Comparison of ENCODE assay signal across 8 mouse cellular contexts in the genomic region with DNA sequence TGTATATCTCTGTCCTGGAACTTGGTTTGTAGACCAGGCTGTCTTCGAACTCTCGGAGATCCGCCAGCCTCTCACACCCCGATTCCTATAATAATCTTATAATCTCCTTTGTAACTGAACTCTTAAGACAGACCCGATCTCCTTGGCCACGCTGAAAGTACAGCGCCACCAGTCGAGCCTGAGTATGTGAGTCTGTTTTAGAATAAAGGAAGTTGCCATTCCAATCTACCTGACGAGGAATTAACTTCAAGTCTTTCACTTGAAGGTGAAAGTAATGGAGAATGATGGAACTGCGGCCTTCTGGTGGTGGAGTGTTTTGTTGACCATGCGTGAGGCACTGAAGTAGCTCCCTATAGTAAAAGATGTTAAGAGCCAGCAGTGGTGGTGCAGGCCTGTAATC. TPM values are rescaled to one million over a fixed set of nuclear protein-coding genes. Genes with fewer than 3 reads are reported as not detected.
DNase-seq lines count a peak whose midpoint lies in the region; ATAC-seq and TF ChIP-seq lines count a peak whose summit lies in the region.

No protein-coding gene starts in this region.

- H3K36me3 ChIP-seq in liver, adult 2 months (ENCODE audit: control insufficient read depth, insufficient read depth, low read length), result peaks cover 6% of the 10 kb centered on the region; the same call in 1 of the 2 replicates
- peaks cover 26% of the 10 kb centered on the region for H3K36me3 ChIP-seq in hindbrain, embryonic 12.5 days
- peaks cover 16% of the 10 kb centered on the region; the same call in 1 of the 2 replicates for H3K36me3 ChIP-seq in liver, embryonic 11.5 days (ENCODE audit: control insufficient read depth, insufficient read depth, low read length)
- H3K36me3 ChIP-seq in stomach, embryonic 16.5 days (ENCODE audit: control insufficient read depth, insufficient read depth, low read length), result peaks cover 12% of the 10 kb centered on the region

- 53% methylated on average over 11 of the region's 11 CpGs for WGBS in liver, adult 2 months
- WGBS in hindbrain, embryonic 12.5 days, result 36% methylated on average over 11 of the region's 11 CpGs
- WGBS in liver, embryonic 11.5 days, result 42% methylated on average over 11 of the region's 11 CpGs
- 31% methylated on average over 11 of the region's 11 CpGs for WGBS in stomach, embryonic 16.5 days

- peak; percentile 16 for DNase-seq in liver, adult 2 months (ENCODE audit: extremely low read depth, low read depth, low spot score)
- DNase-seq in liver, result no peak
- DNase-seq in c-Kit-positive CD71-positive TER-119-negative erythroid progenitor cells, embryonic 14.5 days (ENCODE audit: low read depth), result peak; percentile 20
- no peak for DNase-seq in liver, embryonic 11.5 days (ENCODE audit: low spot score)
- DNase-seq in ovary, postnatal 14 days (ENCODE audit: low spot score), result no peak
- DNase-seq in gastrocnemius, postnatal 4 days (ENCODE audit: low spot score in 2 of 2), result no peak

- no peak overlapping the region for H3K4me3 ChIP-seq in liver, adult 2 months (ENCODE audit: insufficient read depth, low read depth, low read length)
- H3K4me3 ChIP-seq in hindbrain, embryonic 12.5 days, result peak overlapping the region; percentile 71
- H3K4me3 ChIP-seq in liver, embryonic 11.5 days (ENCODE audit: low read depth, low read length), result peak overlapping the region; percentile 75
- H3K4me3 ChIP-seq in stomach, embryonic 16.5 days (replicated peaks; ENCODE audit: low read length), result peak overlapping the region; percentile 97

- peak overlapping the region; percentile 96 for H3K4me2 ChIP-seq in hindbrain, embryonic 12.5 days (replicated peaks)
- H3K4me2 ChIP-seq in liver, embryonic 11.5 days, result peak overlapping the region; percentile 89
- H3K4me2 ChIP-seq in stomach, embryonic 16.5 days (ENCODE audit: low read depth, low read length), result peak overlapping the region; percentile 57

- no peak overlapping the region for H3K9ac ChIP-seq in liver, adult 2 months (ENCODE audit: low read depth, low read length)
- peak overlapping the region; percentile 83; the same call in 1 of the 2 replicates for H3K9ac ChIP-seq in hindbrain, embryonic 12.5 days
- H3K9ac ChIP-seq in liver, embryonic 11.5 days (ENCODE audit: low read depth, low read length), result peak overlapping the region; percentile 80
- H3K9ac ChIP-seq in stomach, embryonic 16.5 days (ENCODE audit: low read length), result peak overlapping the region; percentile 93

- ATAC-seq in hindbrain, embryonic 12.5 days (ENCODE audit: low FRiP score), result no peak
- ATAC-seq in liver, embryonic 11.5 days (replicated peaks; ENCODE audit: low FRiP score), result no peak
- no peak for ATAC-seq in stomach, embryonic 16.5 days (ENCODE audit: insufficient read depth, low FRiP score)

- no peaks in the 10 kb centered on the region for H3K27me3 ChIP-seq in liver, adult 2 months (ENCODE audit: control insufficient read depth, insufficient read depth, low read length)
- no peaks in the 10 kb centered on the region for H3K27me3 ChIP-seq in hindbrain, embryonic 12.5 days
- no peaks in the 10 kb centered on the region for H3K27me3 ChIP-seq in liver, embryonic 11.5 days (replicated peaks; ENCODE audit: control insufficient read depth, insufficient read depth, low read length)
- H3K27me3 ChIP-seq in stomach, embryonic 16.5 days (ENCODE audit: control insufficient read depth, insufficient read depth, low read length), result no peaks in the 10 kb centered on the region

- no peak for TF ChIP-seq CTCF in liver, adult 2 months (IDR thresholded peaks at IDR 0.05; ENCODE audit: low read depth, low read length)

- no peak for TF ChIP-seq POLR2A in liver, adult 2 months (IDR thresholded peaks at IDR 0.05; ENCODE audit: extremely low read depth, insufficient read depth, low read length)

- no peak overlapping the region for H3K27ac ChIP-seq in liver, adult 2 months (replicated peaks; ENCODE audit: insufficient read depth, low read depth, low read length)
- 0 out of 2 replicates have a peak overlapping the region, but pooled peaks have one; percentile 35 for H3K27ac ChIP-seq in hindbrain, embryonic 12.5 days
- H3K27ac ChIP-seq in liver, embryonic 11.5 days (ENCODE audit: low read depth, low read length), result no peak overlapping the region
- peak overlapping the region; percentile 89; the same call in 1 of the 2 replicates for H3K27ac ChIP-seq in stomach, embryonic 16.5 days (ENCODE audit: low read length)

- H3K9me3 ChIP-seq in hindbrain, embryonic 12.5 days (replicated peaks), result no peaks in the 10 kb centered on the region
- no peaks in the 10 kb centered on the region for H3K9me3 ChIP-seq in liver, embryonic 11.5 days (ENCODE audit: control insufficient read depth, low read length)
- H3K9me3 ChIP-seq in stomach, embryonic 16.5 days (replicated peaks; ENCODE audit: control insufficient read depth, low read length), result no peaks in the 10 kb centered on the region

- peaks cover 9% of the 10 kb centered on the region for H3K4me1 ChIP-seq in liver, adult 2 months (ENCODE audit: control insufficient read depth, insufficient read depth, low read length)
- H3K4me1 ChIP-seq in hindbrain, embryonic 12.5 days, result peaks cover 10% of the 10 kb centered on the region
- H3K4me1 ChIP-seq in liver, embryonic 11.5 days (replicated peaks; ENCODE audit: control insufficient read depth, insufficient read depth, low read length), result peaks cover 5% of the 10 kb centered on the region
- peaks cover 13% of the 10 kb centered on the region for H3K4me1 ChIP-seq in stomach, embryonic 16.5 days (ENCODE audit: control insufficient read depth, insufficient read depth, low read length)

- H3K79me2 ChIP-seq in liver, adult 2 months (ENCODE audit: control insufficient read depth, insufficient read depth, low read length), result peaks cover 10% of the 10 kb centered on the region; the same call in 1 of the 2 replicates

RNA-seq across cellular contexts. Expression of a gene that starts 0.8 kb away (rescaled TPM):
- total RNA-seq in liver, adult 2 months (2014; rRNA removed), result 2.0 and 2.1 TPM in 2 replicates
- 3.2 and 4.8 TPM in 2 replicates for polyA plus RNA-seq in liver, adult 2 months (2012; rRNA removed)
- polyA plus RNA-seq in hindbrain, embryonic 12.5 days (2016; fragmentation: Nextera tagmentation; extraction: Ambion mirVana), result 62.9 and 71.2 TPM in 2 replicates
- 59.9 and 65.5 TPM in 2 replicates for polyA plus RNA-seq in liver, embryonic 11.5 days (2014; fragmentation: Nextera tagmentation; extraction: Ambion mirVana)
- polyA plus RNA-seq in stomach, embryonic 16.5 days (2015; fragmentation: Nextera tagmentation; extraction: Ambion mirVana), result 44.5 and 45.3 TPM in 2 replicates
- total RNA-seq in gastrocnemius, postnatal 4 days (2021), result 10 to 100 TPM; 35.3 to 38.3 TPM

RNA-seq across cellular contexts. Expression of a gene that starts 29.0 kb away (rescaled TPM):
- 1.1 and 1.5 TPM in 2 replicates for total RNA-seq in liver, adult 2 months (2014; rRNA removed)
- polyA plus RNA-seq in liver, adult 2 months (2012; rRNA removed), result 0.77 and 1.4 TPM in 2 replicates
- polyA plus RNA-seq in hindbrain, embryonic 12.5 days (2016; fragmentation: Nextera tagmentation; extraction: Ambion mirVana), result 19.0 and 21.3 TPM in 2 replicates
- polyA plus RNA-seq in liver, embryonic 11.5 days (2014; fragmentation: Nextera tagmentation; extraction: Ambion mirVana), result 7.4 and 9.0 TPM in 2 replicates
- polyA plus RNA-seq in stomach, embryonic 16.5 days (2015; fragmentation: Nextera tagmentation; extraction: Ambion mirVana), result 8.4 and 8.6 TPM in 2 replicates
- 1 to 10 TPM; 8.3 to 9.6 TPM for total RNA-seq in gastrocnemius, postnatal 4 days (2021)

RNA-seq across cellular contexts. Expression of a gene that starts 46.8 kb away (rescaled TPM):
- total RNA-seq in liver, adult 2 months (2014; rRNA removed), result 0.65 and 1.4 TPM in 2 replicates
- 3.3 and 6.1 TPM in 2 replicates for polyA plus RNA-seq in liver, adult 2 months (2012; rRNA removed)
- 20.3 and 23.3 TPM in 2 replicates for polyA plus RNA-seq in hindbrain, embryonic 12.5 days (2016; fragmentation: Nextera tagmentation; extraction: Ambion mirVana)
- polyA plus RNA-seq in liver, embryonic 11.5 days (2014; fragmentation: Nextera tagmentation; extraction: Ambion mirVana), result 3.4 and 4.6 TPM in 2 replicates
- 1.7 and 2.3 TPM in 2 replicates for polyA plus RNA-seq in stomach, embryonic 16.5 days (2015; fragmentation: Nextera tagmentation; extraction: Ambion mirVana)
- total RNA-seq in gastrocnemius, postnatal 4 days (2021), result 10 to 100 TPM; 19.5 to 19.6 TPM

Comparison
In these comparisons a context has a peak if more than half of its experiments do, and no peak if none do; other contexts are left out.
1. DNase-seq: peak in liver, adult 2 months (single experiment) and c-Kit-positive CD71-positive TER-119-negative erythroid progenitor cells, embryonic 14.5 days (single experiment); none in liver (single experiment), liver, embryonic 11.5 days (single experiment), ovary, postnatal 14 days (single experiment) and gastrocnemius, postnatal 4 days (0 of 2).
2. H3K27ac ChIP-seq: peak in hindbrain, embryonic 12.5 days (single experiment) and stomach, embryonic 16.5 days (single experiment); none in liver, adult 2 months (single experiment) and liver, embryonic 11.5 days (single experiment).
3. Peak in every context shown above with its lines, with median percentiles within 50 percentile points of each other: H3K4me2 ChIP-seq.